Mouse (Mus musculus) brown adipose tissue, adult 24 weeks (tissue): ENCODE results near the gene Lif. TPM values are rescaled to one million over a fixed set of nuclear protein-coding genes. Genes with fewer than 3 reads are reported as not detected.

Source experiments
- H3K27ac ChIP-seq: fragments of 200-500 bp; replicated peaks from 2 replicates; pipeline ENCODE4 v1.5.1; 2012; ENCODE audit warnings: low read depth, mild to moderate bottlenecking, low read length
- H3K4me1 ChIP-seq: fragments of 200-500 bp; 2 replicates; pipeline ENCODE4 v1.6.1; 2012; ENCODE audit warnings: low read length, mixed read lengths; ENCODE audit not compliant: control insufficient read depth, insufficient read depth, insufficient read length
- H3K4me3 ChIP-seq: fragments of 200-500 bp; 2 replicates; pipeline ENCODE4 v1.5.1; 2012; ENCODE audit warnings: low read depth, mild to moderate bottlenecking, low read length, moderate library complexity; ENCODE audit not compliant: insufficient read depth
- polyA plus RNA-seq: library from polyadenylated mRNA; stranded (reverse); fragments of >200 nt; gene quantifications from 2 replicates; pipeline ENCODE4 v1.2.4, GENCODE M21; 2012; ENCODE audit not compliant: missing spikeins, insufficient read depth, insufficient read length

Gene Lif
- polyA plus RNA-seq, 1 experiment: 0.36 TPM

DNA sequence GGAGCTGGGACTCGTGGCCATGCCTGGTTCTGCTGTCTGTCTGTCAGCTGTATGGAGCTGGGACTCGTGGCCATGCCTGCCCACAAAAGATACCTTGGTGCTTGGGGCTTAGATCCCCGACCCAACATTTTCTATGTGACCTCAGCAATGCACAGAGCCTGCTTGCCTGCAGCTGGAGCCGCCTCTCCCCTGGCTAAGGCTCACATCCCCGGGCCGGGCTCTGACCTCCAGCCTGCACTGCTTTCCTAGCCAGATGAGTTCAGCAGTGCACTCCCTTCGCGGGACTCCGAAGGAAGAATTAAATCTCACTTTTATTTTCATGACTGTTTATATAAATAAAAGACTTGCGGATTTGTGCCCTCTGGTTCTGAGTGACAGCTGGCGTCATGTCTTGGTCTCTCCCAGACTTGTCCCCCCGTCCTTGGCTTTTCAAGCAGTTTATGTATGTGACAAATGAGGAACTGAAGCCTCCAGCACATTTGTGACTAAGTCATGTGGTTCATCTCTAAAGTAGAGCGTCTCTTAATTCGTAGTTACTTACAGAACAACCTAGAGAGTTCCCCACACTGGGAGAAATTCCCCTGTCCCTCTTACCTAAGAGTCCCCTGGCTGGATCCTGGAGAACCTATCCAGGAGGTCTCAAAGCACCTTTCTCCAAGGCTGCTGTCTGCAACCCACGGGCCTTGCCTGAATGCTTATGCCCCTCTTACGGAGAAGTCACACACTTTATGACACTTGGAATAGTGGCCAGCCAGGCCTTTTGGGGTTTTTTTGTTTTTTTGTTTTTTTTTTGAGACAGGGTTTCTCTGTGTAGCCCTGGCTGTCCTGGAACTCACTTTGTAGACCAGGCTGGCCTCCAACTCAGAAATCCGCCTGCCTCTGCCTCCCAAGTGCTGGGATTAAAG lies 35.1 kb upstream of the Lif start:
- H3K4me1 ChIP-seq: peaks cover 8% of the 10 kb centered on the region
- no peak overlapping the region for H3K4me3 ChIP-seq
- H3K27ac ChIP-seq: no peak overlapping the region

DNA sequence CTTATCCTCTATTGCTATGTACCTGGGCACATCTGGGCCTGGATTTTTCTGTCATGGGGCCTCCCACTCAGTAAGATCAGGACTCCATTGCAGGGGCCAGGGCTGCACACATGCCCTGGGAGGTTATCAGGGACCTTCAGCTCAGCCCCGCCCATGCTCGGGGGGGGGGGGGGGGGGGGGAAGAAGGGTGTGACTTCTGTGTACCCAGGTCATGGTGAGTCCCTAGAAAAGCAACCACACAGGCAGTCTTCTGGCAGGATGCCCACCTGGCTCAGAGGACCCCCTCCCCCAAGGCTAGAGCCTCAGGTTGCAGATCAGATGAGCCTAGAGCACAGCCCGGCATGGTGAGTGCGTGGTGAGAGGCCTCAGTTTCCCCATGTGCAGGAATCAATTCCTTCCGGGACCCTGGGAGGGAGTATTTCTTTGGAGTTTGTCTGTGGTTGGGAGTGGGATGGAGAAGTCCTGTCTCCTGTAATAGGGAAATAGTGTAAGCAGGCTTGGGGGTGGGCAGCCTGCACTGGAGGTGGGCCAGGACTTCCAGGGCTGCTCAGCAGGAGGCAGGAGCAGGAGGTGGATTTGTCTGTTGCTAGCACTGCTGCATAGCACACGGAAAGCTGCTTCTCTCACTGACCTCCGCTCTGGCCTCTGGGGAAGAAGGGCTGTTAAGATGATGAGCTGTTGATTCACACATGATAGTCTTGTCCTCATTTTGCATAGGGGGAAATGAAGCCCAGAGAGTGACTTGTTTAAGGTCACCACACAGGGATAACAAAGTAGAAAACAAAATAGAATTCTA lies 33.8 kb upstream of the Lif start:
- Histone ChIP-seq H3K27ac (no peak overlapping the region), H3K4me1 (peaks cover 6% of the 10 kb centered on the region)

DNA sequence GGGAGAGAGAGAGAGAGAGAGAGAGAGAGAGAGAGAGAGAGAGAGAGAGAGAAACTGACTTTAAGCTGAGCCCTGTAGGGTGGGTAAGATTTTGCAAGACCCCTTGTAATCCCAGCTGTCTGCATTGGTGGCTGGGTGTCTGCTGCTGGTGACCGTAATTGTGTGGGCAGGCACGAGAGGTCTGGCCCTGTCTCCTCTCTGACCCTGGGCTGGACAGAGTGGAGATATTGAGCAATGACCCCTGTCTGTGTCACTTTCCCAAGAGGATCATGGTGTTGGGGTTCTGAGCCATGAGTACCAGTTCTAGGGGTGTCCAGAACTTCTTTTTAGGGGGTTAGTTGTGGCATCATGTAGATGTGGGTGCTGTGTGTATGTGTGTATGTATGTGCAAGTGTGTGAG lies 33.1 kb upstream of the Lif start:
- Histone ChIP-seq H3K27ac (no peak overlapping the region), H3K4me1 (peaks cover 4% of the 10 kb centered on the region), H3K4me3 (no peak overlapping the region)

More for the DNA sequence above, 33.8 kb upstream of the Lif start:
- H3K4me3 ChIP-seq: no peak overlapping the region

DNA sequence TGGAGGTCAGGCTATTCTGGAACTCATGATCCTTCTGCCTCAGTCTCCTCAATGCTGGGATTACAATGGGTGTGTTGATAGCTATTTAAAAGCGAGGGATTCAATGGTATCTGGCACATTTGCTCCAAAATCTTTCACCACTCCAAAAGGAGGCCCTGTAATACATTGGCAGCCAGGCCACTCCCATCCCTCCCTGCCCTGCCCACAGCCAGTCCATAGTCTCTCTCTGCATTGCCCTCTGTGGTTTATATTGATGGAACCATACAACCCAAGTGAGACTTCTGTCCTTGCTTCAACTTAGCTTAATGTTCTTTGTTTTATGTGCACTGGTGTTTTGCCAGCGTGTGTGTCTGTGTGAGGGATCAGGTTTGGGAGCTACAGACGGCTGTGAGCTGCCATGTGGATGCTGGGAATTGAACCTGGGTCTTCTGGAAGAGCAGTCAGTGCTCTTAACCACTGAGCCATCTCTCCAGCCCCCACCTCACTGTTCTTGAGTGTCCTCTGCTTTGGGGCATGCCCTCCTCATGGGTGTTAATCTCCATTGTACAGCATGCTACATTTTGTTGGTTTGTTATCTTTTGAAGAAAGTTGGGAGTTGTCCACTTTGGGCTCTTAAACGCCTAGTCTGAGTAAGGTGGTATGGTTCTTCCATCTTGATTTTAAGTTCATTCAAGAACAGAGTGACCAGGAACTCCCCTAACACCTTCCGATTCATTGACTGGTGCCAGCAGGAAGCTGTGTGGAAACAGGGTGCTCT lies 30.6 kb upstream of the Lif start:
- H3K4me3 ChIP-seq: no peak overlapping the region
- H3K27ac ChIP-seq: no peak overlapping the region
- peaks cover 7% of the 10 kb centered on the region; the same call in 1 of the 2 replicates for H3K4me1 ChIP-seq

DNA sequence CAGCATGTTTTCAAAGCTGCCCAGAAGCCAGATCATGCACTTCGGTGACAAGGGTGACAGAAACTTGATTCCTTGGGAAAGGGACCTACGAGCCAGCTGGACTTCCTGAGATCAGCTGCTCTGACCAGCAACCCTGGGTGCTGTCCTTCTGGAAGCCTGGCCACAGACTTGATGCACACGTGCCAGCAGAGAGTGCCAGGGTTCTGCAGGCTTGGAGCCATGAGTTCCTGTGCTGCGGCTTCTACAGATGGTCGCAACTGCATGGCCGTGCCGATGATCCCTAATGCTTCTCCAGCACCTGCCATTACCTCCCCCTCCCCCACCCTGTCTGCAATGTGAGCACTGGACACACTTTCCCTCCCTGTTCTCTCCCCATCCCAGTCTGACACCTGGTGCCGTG lies 28.9 kb upstream of the Lif start:
- no peak overlapping the region for H3K4me3 ChIP-seq
- H3K4me1 ChIP-seq: peaks cover 7% of the 10 kb centered on the region; the same call in 1 of the 2 replicates
- no peak overlapping the region for H3K27ac ChIP-seq

DNA sequence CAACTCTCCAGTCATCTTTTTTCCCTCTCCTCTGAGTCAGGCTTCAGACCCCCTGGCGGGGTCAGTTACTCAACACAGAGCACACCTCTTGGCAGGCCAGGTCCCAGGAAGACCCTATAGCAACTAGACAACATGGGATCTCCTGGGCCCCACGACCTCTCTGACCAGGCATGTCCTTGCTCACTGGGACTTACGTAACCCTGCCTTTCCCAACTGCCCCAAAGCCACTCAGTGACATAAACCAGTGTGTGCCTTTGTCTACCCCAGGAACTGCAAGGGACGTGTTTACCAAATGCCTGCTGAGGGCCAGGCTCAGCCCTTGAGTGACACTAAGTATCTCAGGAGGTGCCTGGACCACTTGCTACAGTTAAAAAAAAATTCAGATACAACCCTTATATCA lies 27.5 kb upstream of the Lif start:
- Histone ChIP-seq H3K4me1 (peaks cover 7% of the 10 kb centered on the region; the same call in 1 of the 2 replicates), H3K4me3 (no peak overlapping the region), H3K27ac (no peak overlapping the region)

DNA sequence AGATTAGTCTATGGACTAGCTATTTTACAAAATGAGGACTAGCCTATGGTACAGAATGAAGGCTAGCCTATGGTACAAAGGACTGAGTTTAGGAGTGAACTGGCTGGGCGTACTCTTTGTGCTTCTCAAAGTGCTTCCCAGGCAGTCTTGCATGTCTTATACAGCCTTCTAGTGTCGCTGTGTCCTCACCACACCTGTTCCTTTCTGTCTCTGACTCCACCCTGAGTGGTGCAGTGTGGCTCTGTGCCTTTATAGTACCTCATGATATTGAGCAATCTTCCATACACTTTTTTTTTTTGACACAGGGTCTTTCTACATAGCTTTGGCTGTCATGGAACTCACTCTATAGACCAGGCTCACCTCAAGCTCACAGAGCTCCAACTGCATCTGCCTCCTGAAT lies 25.9 kb upstream of the Lif start:
- H3K4me1 ChIP-seq: peaks cover 7% of the 10 kb centered on the region; the same call in 1 of the 2 replicates
- H3K27ac ChIP-seq: no peak overlapping the region
- H3K4me3 ChIP-seq: no peak overlapping the region

DNA sequence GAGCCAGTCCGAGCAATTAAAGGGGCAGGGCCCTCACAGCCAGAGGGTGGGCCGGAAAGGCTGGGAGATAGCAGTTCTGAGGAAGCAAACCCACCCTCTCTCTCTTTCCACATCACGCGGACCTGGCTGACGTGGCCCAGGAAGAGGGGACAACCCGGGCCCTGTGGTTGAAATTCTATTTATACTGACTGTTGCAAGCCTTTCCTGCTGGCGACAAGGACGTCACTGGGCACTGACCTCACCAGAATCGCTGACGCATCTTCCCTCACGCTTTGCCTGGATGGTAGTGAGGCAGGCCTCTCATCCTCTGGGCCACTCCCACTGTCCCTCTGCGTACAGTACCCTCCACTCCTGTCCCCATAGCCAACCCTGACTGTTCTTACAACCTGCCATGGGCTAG lies 24.7 kb upstream of the Lif start:
- H3K4me3 ChIP-seq: no peak overlapping the region
- peaks cover 7% of the 10 kb centered on the region; the same call in 1 of the 2 replicates for H3K4me1 ChIP-seq
- no peak overlapping the region for H3K27ac ChIP-seq

DNA sequence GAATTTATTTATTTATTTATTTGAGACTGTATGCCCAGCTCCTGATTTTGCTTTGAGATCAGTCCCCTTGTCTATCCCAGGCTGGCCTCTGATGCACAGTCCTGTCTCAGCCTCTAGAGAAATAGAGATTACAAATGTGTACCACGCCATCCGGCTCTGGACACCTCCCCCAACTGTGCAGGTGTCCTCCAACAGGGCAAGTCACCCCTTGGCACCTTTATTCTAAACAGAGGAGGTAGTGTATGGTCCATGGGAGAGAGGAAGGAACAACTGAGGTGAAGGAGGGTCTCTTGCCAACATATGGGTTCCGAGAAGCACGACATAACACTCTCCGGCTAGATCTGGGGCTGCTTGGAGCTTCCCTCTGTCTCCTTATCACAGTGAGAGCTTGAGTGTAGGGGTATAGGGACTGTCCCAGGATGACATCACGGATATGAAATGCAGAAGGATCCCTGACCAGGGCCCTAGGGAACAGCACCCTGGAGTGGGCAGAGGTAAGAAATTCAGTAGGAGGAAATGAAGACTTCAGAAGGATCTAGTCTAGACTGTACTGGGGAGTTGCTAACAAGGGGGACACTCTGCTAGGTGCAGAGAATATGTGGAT lies 22.2 kb upstream of the Lif start:
- H3K4me1 ChIP-seq: no peaks in the 10 kb centered on the region
- no peak overlapping the region for H3K4me3 ChIP-seq
- no peak overlapping the region for H3K27ac ChIP-seq

DNA sequence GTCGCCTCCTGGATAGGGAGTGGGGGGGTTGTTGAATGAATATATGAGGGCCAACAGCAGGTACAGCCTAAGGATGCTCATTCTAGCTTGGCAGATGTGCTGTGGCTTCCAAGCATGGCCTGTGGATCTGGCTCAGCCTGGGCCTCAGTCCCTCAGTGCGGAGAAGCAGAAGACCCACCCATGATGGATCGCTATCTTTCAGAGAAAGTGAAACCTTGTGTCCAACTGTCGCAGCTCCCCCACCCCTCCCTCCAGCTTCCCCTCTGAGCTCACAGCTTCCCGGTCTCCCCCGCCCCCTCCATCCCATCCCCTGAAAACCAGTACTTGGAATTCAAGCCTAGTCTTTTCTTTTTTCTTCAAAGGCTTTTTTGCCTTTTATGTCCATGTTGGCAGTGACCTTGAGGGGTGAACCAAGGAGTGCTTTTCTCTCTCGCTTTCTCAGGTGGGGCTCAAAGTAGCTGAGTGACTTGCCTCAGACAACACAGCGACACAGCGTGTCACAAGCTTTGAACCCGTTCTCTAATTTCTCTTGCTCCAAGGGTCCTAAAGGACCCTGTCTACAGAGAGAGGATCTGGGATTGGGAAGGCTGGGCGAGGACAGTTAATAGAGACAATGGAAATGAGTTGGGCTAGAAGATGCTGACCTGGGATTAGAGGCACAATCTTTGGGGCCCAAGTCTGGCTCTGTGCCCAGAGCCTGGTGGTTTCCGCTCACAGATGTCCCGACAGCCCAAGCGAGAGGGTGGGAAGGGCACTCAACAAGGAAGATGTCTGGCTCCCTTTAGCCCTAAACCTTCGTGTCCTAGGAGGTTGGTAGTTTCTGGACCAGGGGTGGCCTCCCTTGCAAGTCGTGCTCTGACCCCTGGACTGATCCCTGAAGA lies 21.5 kb upstream of the Lif start, which contains the start of gene Osm:
Osm (plus strand) TSS at position 756 of the 881 bp plus-strand sequence.
- Histone ChIP-seq H3K4me3 (peak within 1 kb of the TSS; percentile 24), H3K27ac (no peak within 1 kb of the TSS), H3K4me1 (no peaks in the 10 kb centered on the region)

DNA sequence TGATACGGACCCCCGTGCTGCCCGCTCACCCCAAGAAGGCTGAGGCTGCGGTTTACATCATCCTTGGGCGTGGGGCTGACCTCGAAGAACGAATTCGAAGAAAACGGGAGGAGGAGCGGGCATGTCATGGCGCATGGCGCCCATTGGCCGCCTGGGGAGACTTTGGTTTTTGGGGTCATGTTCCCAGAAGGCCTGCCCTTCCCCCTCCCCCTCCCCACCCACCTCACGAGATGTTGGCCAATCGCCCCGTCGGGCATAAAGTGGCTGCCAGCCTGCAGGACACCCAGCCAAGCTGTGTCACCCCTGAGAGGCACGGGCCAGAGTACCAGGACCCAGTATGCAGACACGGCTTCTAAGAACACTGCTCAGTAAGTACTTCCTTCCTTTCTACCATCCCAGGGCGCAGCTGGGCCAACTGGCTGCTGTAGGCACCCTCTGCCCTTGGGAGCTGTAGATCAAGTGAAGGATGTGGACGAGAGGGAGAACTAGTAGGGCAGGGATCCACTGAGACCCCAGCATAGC lies 20.8 kb upstream of the Lif start:
- Histone ChIP-seq H3K4me1 (no peaks in the 10 kb centered on the region), H3K4me3 (peak overlapping the region; percentile 24), H3K27ac (no peak overlapping the region)

DNA sequence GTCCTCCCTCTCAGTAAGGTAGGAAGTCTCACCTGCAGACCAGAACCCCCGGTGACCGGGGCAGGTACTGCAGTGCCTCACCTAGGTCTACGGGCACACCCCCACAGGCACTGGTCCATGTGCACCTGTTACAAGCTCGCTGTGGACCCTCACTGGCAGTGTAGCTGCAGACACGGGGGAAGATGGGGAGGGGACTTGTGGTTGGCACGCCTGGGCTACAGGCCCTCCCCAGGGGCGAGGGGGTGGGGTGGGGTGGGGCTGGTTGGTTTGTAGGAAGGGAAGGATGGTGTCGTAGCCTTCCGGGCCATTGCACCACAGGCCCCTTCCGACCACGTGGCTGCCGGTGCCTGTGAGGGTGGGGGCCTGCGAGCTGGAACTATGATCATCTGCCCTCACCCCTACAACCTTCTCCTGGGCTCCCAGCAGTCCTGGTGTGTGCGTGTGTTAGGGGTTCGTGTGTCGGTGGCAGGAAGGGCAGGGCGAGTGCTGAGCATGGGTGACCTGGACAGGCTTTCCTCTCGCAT lies 19.9 kb upstream of the Lif start:
- Histone ChIP-seq H3K27ac (no peak overlapping the region), H3K4me3 (peak overlapping the region; percentile 23), H3K4me1 (no peaks in the 10 kb centered on the region)

DNA sequence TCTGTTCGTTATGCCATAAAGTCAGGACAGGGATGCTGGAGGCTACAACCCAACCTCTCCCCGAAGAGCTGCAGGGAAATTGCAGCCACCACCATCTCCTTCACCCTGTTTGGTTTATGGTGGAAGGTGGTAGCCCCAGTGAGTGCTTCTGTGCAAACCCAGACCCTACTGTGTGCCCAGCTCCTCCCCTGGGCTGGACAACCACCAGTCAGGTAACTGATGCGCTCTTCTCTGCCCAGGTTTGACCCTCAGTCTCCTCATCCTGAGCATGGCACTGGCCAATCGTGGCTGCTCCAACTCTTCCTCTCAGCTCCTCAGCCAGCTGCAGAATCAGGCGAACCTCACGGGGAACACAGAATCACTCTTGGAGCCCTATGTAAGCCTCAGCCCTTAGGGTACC lies 19.2 kb upstream of the Lif start:
- no peak overlapping the region for H3K4me3 ChIP-seq
- H3K4me1 ChIP-seq: no peaks in the 10 kb centered on the region
- H3K27ac ChIP-seq: no peak overlapping the region
